Mouse (Mus musculus) megakaryocyte progenitor cell, adult 5-6 weeks (primary cell): ENCODE results near the gene Baiap2. TPM values are rescaled to one million over a fixed set of nuclear protein-coding genes. Genes with fewer than 3 reads are reported as not detected.

ENCODE experiments used
- total RNA-seq, 2 experiments: library from RNA; stranded (forward) in 1 of 2; stranded (reverse) in 1 of 2; fragments of 157-497, 149-512 nt in 1 of 2; fragments of 200-1000 nt in 1 of 2; gene quantifications; 2 replicates each; pipeline versions ENCODE4 v1.2.3 to v1.2.4; 2015 to 2017

The Baiap2 gene
- total RNA-seq, 2 experiments from 2014 or later, result 4.4 to 5.5 TPM

Other genes starting within 250 kb of the Baiap2 start
- 15.9 and 16.2 TPM in 2 replicates for gene Chmp6, start 29.3 kb upstream of the Baiap2 start, total RNA-seq (2015)
- gene Chmp6, start 29.3 kb upstream of the Baiap2 start, total RNA-seq (2017), result 33.4 and 34.8 TPM in 2 replicates
- 4.7 and 6.3 TPM in 2 replicates for gene Aatk, start 104.4 kb downstream of the Baiap2 start, total RNA-seq (2015)
- gene Aatk, start 104.4 kb downstream of the Baiap2 start, total RNA-seq (2017), result 5.6 and 6.3 TPM in 2 replicates
- gene Cep131, start 144.1 kb downstream of the Baiap2 start, total RNA-seq (2015), result 5.1 and 5.2 TPM in 2 replicates
- 12.3 and 19.3 TPM in 2 replicates for gene Cep131, start 144.1 kb downstream of the Baiap2 start, total RNA-seq (2017)
- gene Tepsin, start 156.0 kb downstream of the Baiap2 start, total RNA-seq (2015), result 8.3 and 10.3 TPM in 2 replicates
- 8.3 and 8.8 TPM in 2 replicates for gene Tepsin, start 156.0 kb downstream of the Baiap2 start, total RNA-seq (2017)
- gene Ndufaf8, start 156.2 kb downstream of the Baiap2 start, total RNA-seq (2015), result 18.6 and 24.5 TPM in 2 replicates
- 20.0 and 20.6 TPM in 2 replicates for gene Ndufaf8, start 156.2 kb downstream of the Baiap2 start, total RNA-seq (2017)
- gene Slc38a10, start 208.6 kb downstream of the Baiap2 start, total RNA-seq (2015), result 31.6 and 33.3 TPM in 2 replicates
- gene Slc38a10, start 208.6 kb downstream of the Baiap2 start, total RNA-seq (2017), result 40.2 and 41.2 TPM in 2 replicates